Comparison of ENCODE assay signal across 9 mouse cellular contexts in the genomic region with DNA sequence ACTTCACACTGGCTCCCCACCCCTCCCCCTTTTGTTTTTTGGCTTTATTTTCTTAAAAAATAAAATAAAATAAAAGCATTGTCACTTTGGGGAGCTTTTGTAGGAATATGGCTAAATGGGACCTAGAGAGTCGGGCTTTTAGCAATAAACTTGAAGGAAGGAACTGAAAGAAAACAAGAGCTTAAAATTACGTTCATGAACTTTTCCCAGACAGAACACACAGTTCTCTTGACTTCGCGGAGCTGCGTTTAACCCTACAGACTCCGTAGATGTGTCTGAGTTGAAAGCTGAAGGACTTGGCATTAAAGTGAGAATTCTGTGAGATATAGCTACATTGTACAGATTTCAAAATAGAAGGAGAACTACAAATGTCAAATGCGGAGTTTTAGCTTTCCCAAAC.
DNase-seq lines count a peak whose midpoint lies in the region; ATAC-seq lines count a peak whose summit lies in the region.
"Had no signal": no experiment of that assay in that cellular context is flagged by ENCODE, and none has a peak within 500 bp of the region (broad histone marks: within the 10 kb centered on the region; RNA-seq: fewer than 3 reads in every experiment).

No protein-coding gene starts in this region.

- H3K4me2 ChIP-seq in liver, embryonic 15.5 days, result 0 out of 2 replicates have a peak overlapping the region, but pooled peaks have one; percentile 41
- H3K4me2 ChIP-seq in hindbrain, embryonic 14.5 days (replicated peaks), result peak overlapping the region; percentile 35
- H3K4me2 ChIP-seq in neural tube, embryonic 15.5 days, result peak overlapping the region; percentile 55

- intact Hi-C loops in heart, postnatal 25 days (cut with DNase I), result loop anchor here (2.0 to 5.0 kb wide), 3 partner anchors 95 to 238 kb away; no protein-coding TSS in a partner anchor

- H3K9me3 ChIP-seq in liver, embryonic 15.5 days (replicated peaks), result no peaks in the 10 kb centered on the region
- H3K9me3 ChIP-seq in hindbrain, embryonic 14.5 days (ENCODE audit: control insufficient read depth, low read length), result no peaks in the 10 kb centered on the region
- H3K9me3 ChIP-seq in neural tube, embryonic 15.5 days (replicated peaks), result no peaks in the 10 kb centered on the region

- WGBS in liver, embryonic 15.5 days (ENCODE audit: insufficient replicate concordance), result 68% methylated on average over 7 of the region's 7 CpGs
- 54% methylated on average over 7 of the region's 7 CpGs for WGBS in hindbrain, embryonic 14.5 days
- whole genome bisulfite sequencing in neural tube, embryonic 15.5 days, result 55% methylated on average over 7 of the region's 7 CpGs

- no peaks in the 10 kb centered on the region for H3K36me3 ChIP-seq in liver, embryonic 15.5 days (replicated peaks)
- no peaks in the 10 kb centered on the region for H3K36me3 ChIP-seq in hindbrain, embryonic 14.5 days (replicated peaks; ENCODE audit: control insufficient read depth, insufficient read depth)
- no peaks in the 10 kb centered on the region for H3K36me3 ChIP-seq in neural tube, embryonic 15.5 days

- peak overlapping the region; percentile 74; the same call in 1 of the 2 replicates for H3K27ac ChIP-seq in liver, embryonic 15.5 days (replicated peaks)
- peak overlapping the region; percentile 75 for H3K27ac ChIP-seq in hindbrain, embryonic 14.5 days
- peak overlapping the region; percentile 84 for H3K27ac ChIP-seq in neural tube, embryonic 15.5 days (replicated peaks)

- H3K4me1 ChIP-seq in liver, embryonic 15.5 days (replicated peaks), result peaks cover 8% of the 10 kb centered on the region; the same call in 1 of the 2 replicates
- peaks cover 32% of the 10 kb centered on the region for H3K4me1 ChIP-seq in hindbrain, embryonic 14.5 days (replicated peaks; ENCODE audit: control insufficient read depth, insufficient read depth, low read length)
- peaks cover 41% of the 10 kb centered on the region for H3K4me1 ChIP-seq in neural tube, embryonic 15.5 days

- H3K4me3 ChIP-seq in liver, embryonic 15.5 days (replicated peaks), result no peak overlapping the region
- peak overlapping the region; percentile 26 for H3K4me3 ChIP-seq in hindbrain, embryonic 14.5 days (replicated peaks; ENCODE audit: low read length)
- peak overlapping the region; percentile 37 for H3K4me3 ChIP-seq in neural tube, embryonic 15.5 days (replicated peaks)
- H3K4me3 ChIP-seq: myocyte had no signal

- no peak for ATAC-seq in liver, embryonic 15.5 days (ENCODE audit: insufficient read depth)
- no peak for ATAC-seq in hindbrain, embryonic 14.5 days (ENCODE audit: low FRiP score)
- no peak for ATAC-seq in neural tube, embryonic 15.5 days (ENCODE audit: low FRiP score)

- H3K27me3 ChIP-seq in liver, embryonic 15.5 days, result no peaks in the 10 kb centered on the region
- H3K27me3 ChIP-seq in hindbrain, embryonic 14.5 days (ENCODE audit: control insufficient read depth, insufficient read depth, low read length), result no peaks in the 10 kb centered on the region
- no peaks in the 10 kb centered on the region for H3K27me3 ChIP-seq in neural tube, embryonic 15.5 days (replicated peaks)

- DNase-seq in heart, adult 18-20 months, result peak; percentile 26 to 57
- no peak for DNase-seq in heart, postnatal 25 days (ENCODE audit: low spot score)
- DNase-seq in liver, result no peak
- DNase-seq in hindbrain, embryonic 14.5 days (ENCODE audit: low spot score), result no peak
- no peak for DNase-seq in urinary bladder, postnatal 36 days (ENCODE audit: low spot score in 2 of 2)
- no peak for DNase-seq in ovary, postnatal 14 days (ENCODE audit: low spot score)

- no peak overlapping the region for H3K9ac ChIP-seq in liver, embryonic 15.5 days
- no peak overlapping the region for H3K9ac ChIP-seq in hindbrain, embryonic 14.5 days
- H3K9ac ChIP-seq in neural tube, embryonic 15.5 days (replicated peaks), result peak overlapping the region; percentile 23; the same call in 1 of the 2 replicates

Comparison
In these comparisons a context has a peak if more than half of its experiments do, and no peak if none do; other contexts are left out.
1. DNase-seq: peak in heart, adult 18-20 months (2 of 2); none in heart, postnatal 25 days (single experiment), liver (single experiment), hindbrain, embryonic 14.5 days (single experiment), urinary bladder, postnatal 36 days (0 of 2) and ovary, postnatal 14 days (single experiment).
2. Peak in every context shown above with its lines, with median percentiles within 50 percentile points of each other: H3K27ac ChIP-seq and H3K4me2 ChIP-seq.